Mouse (Mus musculus): ENCODE data around the gene Ahdc1.

GRCm38 (mm10) chr4:133103525-133104193 lies 92.6 kb downstream of the Ahdc1 start:
- TF ChIP-seq CTCF (conservative IDR thresholded peaks at IDR 0.05 in 1 of 2, IDR thresholded peaks at IDR 0.05 in 1 of 2; ENCODE audit: low read depth in 2 of 2, low read length in 2 of 2), result no peak
- no peak for TF ChIP-seq SIN3A (IDR thresholded peaks at IDR 0.05; ENCODE audit: low read length)
- TF ChIP-seq POLR2A (IDR thresholded peaks at IDR 0.05; ENCODE audit: low read depth, low read length), result no peak
